Mouse (Mus musculus): ENCODE measurements around the gene Bcar1. TPM values are rescaled to one million over a fixed set of nuclear protein-coding genes. Genes with fewer than 3 reads are reported as not detected.

Gene Bcar1
- polyA plus RNA-seq, 1 experiment from 2014 or later = 56.5 TPM

- H3K4me3 ChIP-seq = no peak overlapping the region
- H3K9ac ChIP-seq = no peak overlapping the region
- no peaks in the 10 kb centered on the region for H3K27me3 ChIP-seq
- peak; percentile 35; the same call in 1 of the 2 replicates for ATAC-seq (ENCODE audit: low FRiP score)
- H3K36me3 ChIP-seq = no peaks in the 10 kb centered on the region
- H3K4me2 ChIP-seq (replicated peaks) = no peak overlapping the region
- 64% methylated on average over 11 of the region's 11 CpGs for WGBS
- H3K27ac ChIP-seq = no peak overlapping the region
- H3K4me1 ChIP-seq = no peaks in the 10 kb centered on the region
- peaks cover 5% of the 10 kb centered on the region for H3K9me3 ChIP-seq (replicated peaks)
Measured at GRCm38 (mm10) chr8:111681153-111681552, 62.5 kb downstream of the Bcar1 start.

GRCm38 (mm10) chr8:111680423-111681028 is 63.1 kb downstream of the Bcar1 start:
- Histone ChIP-seq H3K36me3 (no peaks in the 10 kb centered on the region), H3K4me2 (replicated peaks) (no peak overlapping the region), H3K27ac (no peak overlapping the region), H3K4me1 (no peaks in the 10 kb centered on the region), H3K4me3 (no peak overlapping the region), H3K27me3 (no peaks in the 10 kb centered on the region), H3K9me3 (replicated peaks) (peaks cover 6% of the 10 kb centered on the region), H3K9ac (no peak overlapping the region)
- ATAC-seq (ENCODE audit: low FRiP score) = peak; percentile 22; the same call in 1 of the 2 replicates
- WGBS = 47% methylated on average over 17 of the region's 17 CpGs

- Histone ChIP-seq H3K27ac (no peak overlapping the region), H3K27me3 (no peaks in the 10 kb centered on the region), H3K4me1 (no peaks in the 10 kb centered on the region), H3K36me3 (no peaks in the 10 kb centered on the region), H3K4me3 (no peak overlapping the region), H3K4me2 (replicated peaks) (no peak overlapping the region), H3K9ac (no peak overlapping the region), H3K9me3 (replicated peaks) (peaks cover 6% of the 10 kb centered on the region)
- ATAC-seq (ENCODE audit: low FRiP score) = no peak
- WGBS = 87% methylated on average over 7 of the region's 7 CpGs
Measured at GRCm38 (mm10) chr8:111678848-111679247, 64.8 kb downstream of the Bcar1 start.

GRCm38 (mm10) chr8:111678111-111678510 is 65.5 kb downstream of the Bcar1 start:
- H3K9me3 ChIP-seq (replicated peaks) = peaks cover 6% of the 10 kb centered on the region
- H3K27ac ChIP-seq = no peak overlapping the region
- WGBS = 25% methylated on average over 3 of the region's 3 CpGs
- H3K4me3 ChIP-seq = no peak overlapping the region
- no peaks in the 10 kb centered on the region for H3K27me3 ChIP-seq
- ATAC-seq (ENCODE audit: low FRiP score) = no peak
- H3K9ac ChIP-seq = no peak overlapping the region
- H3K4me2 ChIP-seq (replicated peaks) = no peak overlapping the region
- no peaks in the 10 kb centered on the region for H3K4me1 ChIP-seq
- no peaks in the 10 kb centered on the region for H3K36me3 ChIP-seq

- Histone ChIP-seq H3K9ac (no peak overlapping the region), H3K36me3 (peaks cover 10% of the 10 kb centered on the region), H3K4me2 (replicated peaks) (no peak overlapping the region), H3K9me3 (replicated peaks) (peaks cover 6% of the 10 kb centered on the region), H3K4me3 (no peak overlapping the region), H3K27ac (no peak overlapping the region), H3K4me1 (no peaks in the 10 kb centered on the region), H3K27me3 (no peaks in the 10 kb centered on the region)
- no peak for ATAC-seq (ENCODE audit: low FRiP score)
- 81% methylated on average over 8 of the region's 8 CpGs for WGBS
Measured at GRCm38 (mm10) chr8:111676237-111676636, 67.4 kb downstream of the Bcar1 start.

GRCm38 (mm10) chr8:111666751-111667150 is 76.9 kb downstream of the Bcar1 start:
- WGBS = 94% methylated on average over 2 of the region's 2 CpGs
- ATAC-seq (ENCODE audit: low FRiP score) = no peak
- Histone ChIP-seq H3K4me1 (no peaks in the 10 kb centered on the region), H3K36me3 (peaks cover 44% of the 10 kb centered on the region), H3K4me3 (no peak overlapping the region), H3K27me3 (no peaks in the 10 kb centered on the region), H3K4me2 (replicated peaks) (no peak overlapping the region), H3K9ac (no peak overlapping the region), H3K9me3 (replicated peaks) (no peaks in the 10 kb centered on the region), H3K27ac (no peak overlapping the region)

- Histone ChIP-seq H3K4me2 (replicated peaks) (no peak overlapping the region), H3K9ac (no peak overlapping the region), H3K9me3 (replicated peaks) (no peaks in the 10 kb centered on the region), H3K4me3 (no peak overlapping the region), H3K27ac (no peak overlapping the region), H3K36me3 (peaks cover 28% of the 10 kb centered on the region), H3K4me1 (peaks cover under 1% of the 10 kb centered on the region), H3K27me3 (no peaks in the 10 kb centered on the region)
- WGBS = 90% methylated on average over 3 of the region's 3 CpGs
- ATAC-seq (ENCODE audit: low FRiP score) = no peak
Measured at GRCm38 (mm10) chr8:111662473-111662872, 81.1 kb downstream of the Bcar1 start.

Small RNAs within 50 kb of the gene (microRNA-seq; reads per million reads assigned to microRNA genes)
- gene Mir7076 = not detected

Other genes with a start within 250 kb of the Bcar1 start
- 7.2 and 7.7 TPM in 2 replicates for gene Wdr59, start 221.7 kb downstream of the Bcar1 start, polyA plus RNA-seq (2016; fragmentation: Nextera tagmentation; extraction: Ambion mirVana)
- gene Znrf1, start 207.7 kb downstream of the Bcar1 start, polyA plus RNA-seq (2016; fragmentation: Nextera tagmentation; extraction: Ambion mirVana) = 104 TPM in 2 replicates
- gene Ldhd, start 113.4 kb downstream of the Bcar1 start, polyA plus RNA-seq (2016; fragmentation: Nextera tagmentation; extraction: Ambion mirVana) = 0.29 and 0.50 TPM in 2 replicates
- 24.8 and 26.2 TPM in 2 replicates for gene Zfp1, start 100.4 kb downstream of the Bcar1 start, polyA plus RNA-seq (2016; fragmentation: Nextera tagmentation; extraction: Ambion mirVana)
- not detected in 2 replicates for gene Ctrb1, start 52.8 kb downstream of the Bcar1 start, polyA plus RNA-seq (2016; fragmentation: Nextera tagmentation; extraction: Ambion mirVana)
- gene Cfdp1, start 110.5 kb upstream of the Bcar1 start, polyA plus RNA-seq (2016; fragmentation: Nextera tagmentation; extraction: Ambion mirVana) = 192 and 212 TPM in 2 replicates
- 7.5 and 8.5 TPM in 2 replicates for gene Tmem170, start 132.9 kb upstream of the Bcar1 start, polyA plus RNA-seq (2016; fragmentation: Nextera tagmentation; extraction: Ambion mirVana)
- 4.7 and 5.1 TPM in 2 replicates for gene Chst5, start 166.6 kb upstream of the Bcar1 start, polyA plus RNA-seq (2016; fragmentation: Nextera tagmentation; extraction: Ambion mirVana)
- 20.4 and 22.4 TPM in 2 replicates for gene Tmem231, start 190.1 kb upstream of the Bcar1 start, polyA plus RNA-seq (2016; fragmentation: Nextera tagmentation; extraction: Ambion mirVana)
- 327 and 330 TPM in 2 replicates for gene Gabarapl2, start 196.9 kb upstream of the Bcar1 start, polyA plus RNA-seq (2016; fragmentation: Nextera tagmentation; extraction: Ambion mirVana)
- gene Adat1, start 248.5 kb upstream of the Bcar1 start, polyA plus RNA-seq (2016; fragmentation: Nextera tagmentation; extraction: Ambion mirVana) = 11.1 and 12.2 TPM in 2 replicates

Data from hindbrain, embryonic 12.5 days (tissue).